Mouse (Mus musculus) spleen, adult 12 weeks (tissue): Measurements from ENCODE around the gene Efna1.
A peak's percentile ranks its signal among the peaks of the same experiment; 100 is the strongest.

Experiments
- DNase-seq: peaks from one replicate; pipeline ENCODE4 v3.0.0; 2022; ENCODE audit warnings: low spot score

Gene Efna1

DNA sequence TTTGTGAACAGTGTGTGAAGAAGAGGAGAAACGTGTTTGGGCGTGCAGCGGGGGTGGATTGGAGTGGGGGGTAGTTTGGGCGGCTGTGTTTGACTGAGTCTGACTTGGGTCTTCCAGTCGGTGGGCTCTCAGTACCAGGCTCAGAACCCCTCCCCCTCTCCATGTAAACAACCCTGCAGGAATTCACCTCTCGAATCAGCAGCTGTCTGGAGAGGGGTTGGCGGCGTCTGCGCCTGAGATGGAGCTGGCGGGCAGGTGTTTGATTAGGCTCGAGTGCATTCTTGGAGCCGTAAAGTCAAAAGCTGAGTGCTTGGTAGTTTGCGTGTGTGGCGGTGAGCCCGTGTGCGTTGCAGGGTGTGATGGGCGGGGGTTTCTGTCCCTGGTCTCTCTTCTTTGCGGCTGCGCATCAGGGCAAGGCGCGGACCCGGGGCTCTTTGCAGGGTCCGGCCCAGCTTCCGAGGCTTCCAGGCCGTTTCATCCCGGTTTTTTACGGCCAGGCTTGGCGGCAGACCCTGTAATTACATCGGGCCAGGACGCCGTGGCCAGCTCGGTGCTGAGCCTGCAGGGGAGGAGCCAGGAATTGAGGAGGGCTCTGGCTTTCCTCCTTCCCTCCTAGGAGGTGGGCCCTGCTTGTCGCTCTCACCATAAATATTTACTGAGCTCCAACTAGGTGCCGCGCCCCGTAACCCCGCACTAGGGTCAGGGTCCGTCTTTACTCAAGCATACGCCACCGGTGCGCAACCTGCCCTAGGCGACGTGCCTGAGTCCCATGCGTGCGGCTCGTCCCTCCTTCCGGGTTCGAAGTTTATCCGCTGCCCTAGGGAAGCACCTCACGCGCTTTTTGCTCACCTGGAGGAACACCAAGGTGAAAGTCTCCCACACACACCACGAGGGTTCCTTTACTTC is at the start of gene Efna1:
Gene Efna1 (minus strand): TSS at position 537 of the 906 bp plus-strand sequence.
- no peak for DNase-seq

DNA sequence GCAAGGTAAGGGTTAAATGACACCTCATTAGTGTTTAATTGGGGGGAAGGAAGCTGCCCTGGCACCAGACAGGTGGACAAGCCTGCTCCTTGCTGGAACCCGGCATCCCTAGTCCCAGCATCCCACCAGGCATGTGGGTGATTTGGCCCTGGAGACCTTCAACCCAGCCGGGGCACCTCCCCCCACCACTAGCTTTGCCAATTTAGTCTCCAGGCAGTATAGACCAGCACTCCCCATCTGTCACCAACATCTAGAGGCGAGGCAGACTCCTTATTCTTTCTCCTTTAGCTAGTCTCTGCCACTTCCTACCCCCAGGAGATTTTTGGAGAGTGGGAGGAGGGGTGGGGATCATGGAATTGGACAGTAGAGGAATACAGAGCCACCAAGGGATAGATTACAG is 49.4 kb upstream of the Efna1 start:
- DNase-seq = no peak

GRCm38 (mm10) chr3:89328623-89329022 is 47.7 kb upstream of the Efna1 start:
- no peak for DNase-seq

GRCm38 (mm10) chr3:89327371-89327870 is 46.5 kb upstream of the Efna1 start:
- no peak for DNase-seq

DNA sequence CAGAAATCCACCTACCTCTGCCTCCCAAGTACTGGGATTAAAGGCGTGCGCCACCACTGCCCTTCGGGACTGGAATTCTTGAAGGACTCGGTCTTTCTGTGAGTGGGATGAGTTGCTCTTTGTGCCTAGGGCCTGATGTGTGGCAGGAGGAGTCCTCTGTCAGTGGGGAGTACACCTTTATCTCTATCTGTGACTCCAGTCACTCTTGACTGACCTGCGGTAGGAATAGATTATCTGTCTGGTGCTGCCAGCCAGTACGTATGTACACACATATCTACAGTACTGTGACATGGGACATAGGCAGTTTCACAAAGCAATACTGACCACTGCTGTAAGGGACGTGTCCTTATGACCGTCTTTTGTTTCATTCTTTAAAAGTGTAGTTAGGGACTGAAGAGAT is 44.9 kb upstream of the Efna1 start:
- no peak for DNase-seq

- DNase-seq = no peak
Observed at GRCm38 (mm10) chr3:89322514-89323165, 41.7 kb upstream of the Efna1 start, which contains the start of gene Efna3. Gene Efna3 (minus strand): TSS chr3:89322965.

DNA sequence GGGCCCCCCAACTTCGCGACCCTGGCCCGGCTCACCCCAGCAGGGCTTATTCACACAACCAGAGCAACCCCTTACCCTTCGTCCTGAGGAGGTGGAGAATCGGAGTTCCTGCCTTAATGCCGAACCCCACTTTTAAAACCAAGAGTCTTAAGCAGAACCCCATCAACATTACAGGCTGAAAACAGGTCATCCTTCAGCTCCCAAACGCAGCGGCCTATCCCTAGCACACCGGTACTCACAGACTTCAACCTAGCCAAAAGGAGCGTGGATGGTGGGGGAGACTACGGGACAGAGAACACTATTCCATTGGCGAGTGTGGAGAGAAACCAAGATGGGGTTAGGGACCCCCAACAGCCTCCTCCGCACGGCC is 41.2 kb upstream of the Efna1 start:
- no peak for DNase-seq

DNA sequence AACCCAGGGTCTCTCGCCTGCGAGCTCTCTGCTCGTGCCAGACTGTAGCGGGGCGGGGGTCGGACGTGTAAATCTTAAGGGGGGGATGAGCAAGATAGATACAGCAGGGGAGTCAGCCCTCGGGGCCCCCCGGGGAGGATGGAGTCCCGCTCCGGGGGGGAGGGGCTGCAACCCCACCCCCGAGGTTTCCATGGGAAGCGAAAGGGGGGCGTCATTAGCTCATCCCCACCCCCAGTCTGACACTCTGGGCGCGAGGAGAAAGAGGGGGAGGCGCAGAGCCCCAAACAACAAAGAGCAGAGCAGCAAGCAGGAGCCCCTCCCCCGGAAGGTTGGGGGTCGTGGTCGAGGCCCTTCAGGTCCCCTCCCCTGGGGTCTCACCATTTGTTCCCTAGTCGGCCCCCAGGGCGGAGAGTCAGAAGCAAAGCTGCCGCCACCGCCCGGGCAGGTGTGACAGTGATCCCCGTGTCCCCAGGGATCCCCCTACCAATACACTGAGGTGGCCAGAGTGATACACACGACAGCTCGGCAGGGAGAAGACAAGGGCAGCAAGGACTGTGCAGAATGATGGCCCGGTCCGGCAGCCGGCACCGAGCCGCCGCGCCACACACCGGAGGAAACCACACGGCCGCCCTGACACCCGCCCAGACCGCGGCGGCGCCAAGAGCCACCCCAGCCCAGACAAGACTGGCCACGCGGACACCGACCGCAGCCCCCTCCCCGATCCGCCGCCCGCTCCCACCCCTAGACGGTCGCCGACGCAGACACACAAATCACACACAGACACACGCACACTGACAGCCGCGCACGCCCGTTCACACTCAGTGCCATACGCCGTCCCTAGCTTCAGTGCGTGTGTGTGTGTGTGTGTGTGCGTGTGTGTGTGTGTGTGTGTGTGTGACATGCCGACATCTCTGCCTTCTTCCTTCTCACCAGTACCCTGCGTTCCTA is 40.5 kb upstream of the Efna1 start:
- DNase-seq = no peak

GRCm38 (mm10) chr3:89320581-89321182 is 39.7 kb upstream of the Efna1 start:
- DNase-seq = no peak

DNA sequence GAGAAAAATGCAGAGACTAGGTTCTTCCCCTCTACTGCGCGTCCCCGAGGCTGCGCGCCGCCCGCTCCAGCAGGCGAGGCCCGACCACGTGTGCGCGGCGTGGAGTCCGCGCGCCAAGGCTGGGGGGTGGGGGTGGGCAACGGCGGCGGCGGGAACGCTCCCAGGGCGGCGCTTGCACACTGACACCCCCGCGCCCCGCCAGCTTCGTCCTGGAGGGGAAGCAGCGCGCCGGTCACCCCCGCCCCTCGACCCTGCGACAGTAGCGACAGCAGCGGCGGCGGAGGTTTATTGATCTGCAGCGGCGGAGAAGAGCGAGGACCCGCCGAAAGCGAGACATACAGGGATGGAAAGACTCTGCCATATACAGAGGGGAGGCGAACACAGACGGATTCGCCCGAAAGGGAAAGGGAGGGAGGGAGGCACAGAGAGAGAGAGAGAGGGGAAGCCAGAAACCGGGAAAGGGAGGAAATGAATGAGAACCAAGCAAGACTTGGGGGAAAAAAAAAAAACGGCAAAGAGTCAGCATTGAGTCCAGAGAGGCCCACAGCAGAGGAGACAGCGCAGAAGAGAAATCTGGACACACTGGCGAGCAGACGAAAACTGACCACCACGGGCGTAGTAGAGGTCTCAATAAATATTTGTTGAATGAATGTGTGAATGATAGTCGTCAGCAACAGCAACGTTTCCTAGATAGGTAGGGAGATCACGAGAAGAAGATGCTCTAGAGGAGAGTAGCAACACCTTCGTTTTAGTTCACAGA is 38.8 kb upstream of the Efna1 start:
- no peak for DNase-seq

DNA sequence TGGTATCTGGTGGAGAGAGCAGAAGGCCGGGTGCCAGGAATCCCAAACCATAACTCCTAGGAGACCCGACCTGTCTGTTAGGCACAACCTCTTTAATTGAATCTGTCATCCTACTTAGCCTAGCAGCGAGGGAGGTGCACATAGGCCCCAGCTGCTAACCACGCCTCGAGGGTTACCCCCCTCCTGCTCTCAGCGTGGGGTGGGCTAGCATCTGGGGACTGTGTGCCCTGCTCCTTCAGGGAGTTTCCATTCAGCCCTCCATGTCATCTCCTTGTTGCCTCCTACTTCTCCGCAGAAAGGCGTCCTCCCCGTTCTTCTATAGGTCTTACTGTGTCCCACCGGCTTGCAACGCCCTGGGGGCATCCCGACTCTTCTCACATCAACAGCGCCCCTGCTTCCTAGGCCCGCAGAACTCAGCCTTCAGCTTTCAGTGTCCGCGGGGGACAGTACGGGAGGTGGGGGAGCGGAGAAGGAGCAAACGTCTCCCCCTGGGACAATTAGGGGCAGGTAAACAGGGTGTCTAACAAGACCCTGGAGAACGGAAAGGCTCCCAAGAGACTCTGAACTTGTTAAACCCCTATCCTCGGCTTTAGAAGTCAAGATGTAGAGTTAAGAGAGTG is 38.1 kb upstream of the Efna1 start:
- DNase-seq = no peak

DNA sequence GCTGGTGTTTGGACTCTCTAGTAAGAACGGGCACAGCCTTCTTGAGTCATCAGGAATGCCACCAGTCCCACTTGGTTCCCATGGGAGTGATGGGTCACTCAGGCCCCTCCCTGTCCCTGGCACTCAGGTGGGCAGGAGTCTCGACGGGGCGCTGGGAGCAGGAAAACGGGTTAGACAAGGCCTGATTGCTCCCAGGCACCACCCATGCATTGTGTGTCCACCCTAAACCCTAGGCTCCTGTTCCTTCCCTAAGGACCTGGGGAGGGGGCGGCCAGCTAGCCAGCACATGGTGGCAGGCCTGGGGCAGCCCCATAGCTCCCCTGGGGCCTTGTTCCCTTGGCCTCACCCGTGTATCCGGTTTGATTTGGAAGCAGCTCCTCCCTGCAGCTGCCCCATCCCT is 37.4 kb upstream of the Efna1 start:
- no peak for DNase-seq

DNA sequence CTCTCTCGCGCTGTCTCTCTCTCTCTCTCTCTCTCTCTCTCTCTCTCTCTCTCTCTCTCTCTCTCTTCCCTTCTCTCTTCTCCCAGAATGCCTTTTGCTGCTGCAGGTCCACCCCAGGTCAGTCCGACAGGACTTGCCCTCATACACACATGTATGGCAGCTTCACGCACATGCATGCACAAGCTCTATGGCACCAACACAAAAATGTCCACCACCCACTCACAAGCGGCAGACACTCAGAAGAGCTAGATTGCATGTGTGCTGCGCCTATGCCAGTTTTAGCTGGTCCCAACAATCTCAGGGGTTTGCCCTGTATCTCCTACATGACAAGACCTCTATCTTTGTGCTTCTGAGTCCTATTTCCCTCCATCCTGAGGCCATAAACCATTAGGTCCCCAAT is 36.3 kb upstream of the Efna1 start:
- DNase-seq = no peak

DNA sequence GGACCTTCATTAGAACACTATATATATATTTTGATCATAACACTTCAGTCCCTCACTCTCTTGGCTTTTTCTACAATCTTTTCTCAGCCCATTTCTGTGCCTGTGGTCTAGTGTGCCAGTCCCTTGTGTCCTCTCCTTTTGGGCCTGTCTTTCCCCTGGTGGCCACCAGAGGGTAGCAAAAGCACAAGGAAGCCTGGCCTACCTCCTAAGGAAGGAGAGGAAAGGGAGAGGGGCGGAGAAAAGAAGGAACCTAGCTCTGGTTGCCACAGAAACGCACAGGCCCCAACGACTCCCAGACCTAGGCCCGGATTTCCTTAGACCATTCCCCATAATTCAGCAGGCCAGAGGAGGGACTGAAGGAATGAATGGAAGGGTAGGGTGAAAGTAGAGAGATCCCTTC is 35.9 kb upstream of the Efna1 start:
- DNase-seq = peak; percentile 53

DNA sequence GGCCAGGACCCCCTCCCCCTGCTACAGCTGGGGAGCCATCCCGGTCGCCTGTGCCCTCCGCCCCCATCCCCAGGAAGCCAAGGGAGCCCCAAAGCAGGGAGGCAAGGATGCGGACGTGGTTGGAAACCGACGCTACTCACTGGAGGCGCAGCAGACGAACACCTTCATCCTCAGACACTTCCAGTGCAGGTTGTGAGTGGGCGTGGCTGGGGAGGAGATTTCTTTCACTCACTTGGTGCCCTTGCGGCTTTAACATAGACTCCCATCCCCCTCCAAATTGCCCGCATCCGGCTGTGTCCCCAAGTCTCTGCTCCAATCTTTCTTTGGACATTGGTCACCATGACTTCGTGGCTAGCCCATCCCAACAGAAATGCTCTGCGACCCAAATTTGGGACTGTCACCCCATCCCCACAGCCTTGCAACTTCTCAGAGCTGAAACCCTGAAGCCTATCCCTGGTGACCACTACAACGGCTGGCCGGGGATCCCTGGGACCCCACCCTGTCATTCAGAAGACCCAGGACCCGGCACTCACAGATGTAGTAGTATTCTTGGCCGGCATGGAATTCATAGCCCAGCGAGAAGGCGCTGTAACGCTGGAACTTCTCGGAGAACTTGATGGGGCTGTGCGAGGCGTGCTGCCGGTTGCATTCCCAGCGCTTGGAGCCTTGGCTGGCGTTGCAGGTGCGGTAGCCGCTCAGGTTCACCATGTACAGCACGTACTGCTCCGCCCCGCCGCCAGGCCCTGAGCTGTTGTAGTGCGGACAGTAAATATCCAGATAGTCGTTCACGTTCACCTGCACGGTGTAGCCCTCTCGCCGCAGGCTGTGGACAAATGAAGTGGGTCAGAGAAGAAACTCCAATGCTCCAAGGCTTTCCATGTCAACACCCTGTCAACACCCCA is 35.2 kb upstream of the Efna1 start:
- DNase-seq = no peak

- no peak for DNase-seq
Observed at GRCm38 (mm10) chr3:89315195-89315929, 34.4 kb upstream of the Efna1 start.

GRCm38 (mm10) chr3:89314791-89315190 is 33.8 kb upstream of the Efna1 start:
- no peak for DNase-seq

DNA sequence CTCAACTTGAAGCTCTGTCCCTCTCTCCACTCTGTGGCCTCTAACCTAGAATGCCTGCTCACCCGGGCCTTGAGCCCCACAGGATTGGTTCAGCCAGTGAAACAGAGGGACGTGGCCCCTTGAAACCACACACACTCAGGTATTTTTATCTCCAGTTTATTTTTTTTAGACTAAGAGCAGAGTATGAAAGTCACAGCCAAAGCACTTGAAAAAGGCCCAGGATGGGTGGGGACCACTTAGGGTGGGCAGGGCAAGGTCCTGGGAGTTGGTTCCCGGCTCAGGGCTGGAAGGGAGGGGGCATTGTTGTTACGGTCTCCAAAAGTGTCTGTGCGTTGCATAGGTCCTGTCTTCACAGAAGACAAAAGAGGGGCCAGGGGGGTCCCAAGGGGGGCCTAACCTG is 33.4 kb upstream of the Efna1 start:
- DNase-seq = no peak

GRCm38 (mm10) chr3:89308089-89308488 is 27.1 kb upstream of the Efna1 start:
- peak; percentile 31 for DNase-seq
